Mouse (Mus musculus) small intestine, adult 2 months (tissue): ENCODE measurements around the gene Tmem38b.

Experiments
- CTCF ChIP-seq: fragments of 200-500 bp; IDR thresholded peaks from 2 replicates; pipeline ENCODE4 v1.5.1; 2012; ENCODE audit warnings: low read depth, mild to moderate bottlenecking, control low read depth, inconsistent platforms, low read length, moderate library complexity, mixed read lengths; ENCODE audit not compliant: insufficient replicate concordance, insufficient read length; ENCODE audit errors: extremely low read depth
- POLR2A ChIP-seq: fragments of 200-500 bp; IDR thresholded peaks from 2 replicates; pipeline ENCODE4 v1.6.1; 2012; ENCODE audit warnings: low read depth, mild to moderate bottlenecking, control low read depth, inconsistent platforms, low read length, moderate library complexity

GRCm38 (mm10) chr4:53830579-53830978, 4.7 kb downstream of the Tmem38b start:
- TF ChIP-seq CTCF (no peak), POLR2A (no peak)
